Mouse (Mus musculus) CH12.LX (cell line): Measurements from ENCODE around the gene Pprc1. TPM values are rescaled to one million over a fixed set of nuclear protein-coding genes. Genes with fewer than 3 reads are reported as not detected.

Experiments
- DNase-seq: peaks from one replicate; pipeline ENCODE4 v3.0.0-alpha.2; 2013; ENCODE audit errors: extremely low read depth
- H3K27ac ChIP-seq: 2 replicates; pipeline ENCODE4 v1.5.1; 2012; ENCODE audit warnings: low read depth, mild to moderate bottlenecking, control low read depth, moderate library complexity; ENCODE audit not compliant: insufficient read depth
- H3K27me3 ChIP-seq: replicated peaks from 2 replicates; pipeline ENCODE3; 2012; ENCODE audit warnings: inconsistent platforms
- H3K36me3 ChIP-seq, 2 experiments: replicated peaks in 1 of 2; 2 replicates each; pipeline versions ENCODE3 to v1.6.1; 2012; ENCODE audit warnings: inconsistent platforms in 1 of 2, low read length in 1 of 2, mild to moderate bottlenecking in 1 of 2, mixed read lengths in 1 of 2, moderate library complexity in 1 of 2; ENCODE audit not compliant: control insufficient read depth in 1 of 2, insufficient read depth in 1 of 2
- H3K4me1 ChIP-seq, 2 experiments: 2 replicates each; pipeline ENCODE4 v1.6.1; 2012; ENCODE audit warnings: inconsistent platforms in 1 of 2, moderate library complexity in 1 of 2; ENCODE audit not compliant: insufficient read depth in 2 of 2, control insufficient read depth in 1 of 2
- H3K4me2 ChIP-seq: 2 replicates; pipeline ENCODE4 v1.6.1; 2012; ENCODE audit warnings: low read depth, mild to moderate bottlenecking, control low read depth; ENCODE audit not compliant: poor library complexity, insufficient read depth, severe bottlenecking
- H3K4me3 ChIP-seq, 3 experiments: fragments of 150-350 bp in 1 of 3; sonication (generic) in 1 of 3; replicated peaks in 1 of 3; 2 replicates each; pipeline versions ENCODE3 to v1.5.1; 2011 to 2012; ENCODE audit warnings: low read depth in 2 of 3, low read length in 2 of 3, mild to moderate bottlenecking in 2 of 3, moderate library complexity in 2 of 3, control low read depth in 1 of 3, improper control_type of control experiment in 1 of 3, inconsistent platforms in 1 of 3, mixed read lengths in 1 of 3; ENCODE audit not compliant: poor library complexity in 1 of 3
- H3K79me2 ChIP-seq: replicated peaks from 2 replicates; pipeline ENCODE4 v1.6.1; 2012; ENCODE audit warnings: mild to moderate bottlenecking, moderate library complexity; ENCODE audit not compliant: control insufficient read depth, poor library complexity, insufficient read depth, severe bottlenecking; ENCODE audit errors: extremely low read depth
- H3K9ac ChIP-seq: 2 replicates; pipeline ENCODE4 v1.6.1; 2012; ENCODE audit warnings: low read depth, mild to moderate bottlenecking, control low read depth, moderate library complexity; ENCODE audit not compliant: insufficient read depth
- H3K9me3 ChIP-seq: replicated peaks from 2 replicates; pipeline ENCODE3; 2012; ENCODE audit warnings: low read length, inconsistent platforms, mixed read lengths
- CHD2 ChIP-seq: IDR thresholded peaks from 2 replicates; pipeline ENCODE4 v1.6.1; 2011; ENCODE audit warnings: low read length, improper control_type of control experiment
- CTCF ChIP-seq, 2 experiments: IDR thresholded peaks in 1 of 2; conservative IDR thresholded peaks in 1 of 2; 2 replicates each; pipeline ENCODE4 v1.5.1; 2011 to 2012; ENCODE audit warnings: low read depth in 2 of 2, low read length in 2 of 2, improper control_type of control experiment in 1 of 2, inconsistent platforms in 1 of 2, mild to moderate bottlenecking in 1 of 2, moderate library complexity in 1 of 2
- ELF1 ChIP-seq: IDR thresholded peaks from 2 replicates; pipeline ENCODE4 v1.6.1; 2014; ENCODE audit warnings: low read depth, mild to moderate bottlenecking, inconsistent platforms, low read length, improper control_type of control experiment
- GABPA ChIP-seq: IDR thresholded peaks from 2 replicates; pipeline ENCODE4 v1.6.1; 2012; ENCODE audit warnings: low read depth, low read length, improper control_type of control experiment, inconsistent platforms; ENCODE audit not compliant: insufficient replicate concordance
- HCFC1 ChIP-seq: IDR thresholded peaks from 2 replicates; pipeline ENCODE4 v1.6.1; 2012; ENCODE audit warnings: low read depth, mild to moderate bottlenecking, inconsistent platforms, low read length, improper control_type of control experiment
- IRF4 ChIP-seq: IDR thresholded peaks from 2 replicates; pipeline ENCODE4 v1.6.1; 2014; ENCODE audit warnings: low read depth, mild to moderate bottlenecking, inconsistent platforms, low read length, improper control_type of control experiment
- JUN ChIP-seq: IDR thresholded peaks from 2 replicates; pipeline ENCODE4 v1.6.1; 2011; ENCODE audit warnings: low read depth, mild to moderate bottlenecking, low read length, improper control_type of control experiment, moderate library complexity; ENCODE audit not compliant: insufficient read depth
- MAFK ChIP-seq: IDR thresholded peaks from 2 replicates; pipeline ENCODE4 v1.6.1; 2011; ENCODE audit warnings: low read length, improper control_type of control experiment; ENCODE audit not compliant: insufficient replicate concordance
- MAX ChIP-seq: IDR thresholded peaks from 2 replicates; pipeline ENCODE4 v1.6.1; 2011; ENCODE audit warnings: low read length, improper control_type of control experiment
- MEF2A ChIP-seq: IDR thresholded peaks from 2 replicates; pipeline ENCODE4 v1.6.1; 2014; ENCODE audit warnings: low read depth, mild to moderate bottlenecking, inconsistent platforms, low read length, improper control_type of control experiment, borderline replicate concordance
- MXI1 ChIP-seq: IDR thresholded peaks from 2 replicates; pipeline ENCODE4 v1.6.1; 2011; ENCODE audit warnings: mild to moderate bottlenecking, low read depth, low read length, improper control_type of control experiment
- MYC ChIP-seq: IDR thresholded peaks from 2 replicates; pipeline ENCODE4 v1.6.1; 2011; ENCODE audit warnings: low read depth, mild to moderate bottlenecking, improper control_type of control experiment, low read length
- NRF1 ChIP-seq: IDR thresholded peaks from 2 replicates; pipeline ENCODE4 v1.6.1; 2014; ENCODE audit warnings: low read depth, mild to moderate bottlenecking, inconsistent platforms, low read length, improper control_type of control experiment, moderate library complexity
- PAX5 ChIP-seq: IDR thresholded peaks from 2 replicates; pipeline ENCODE4 v1.6.1; 2012; ENCODE audit warnings: low read length, inconsistent platforms, mixed read lengths
- POLR2AphosphoS2 ChIP-seq: IDR thresholded peaks from 2 replicates; pipeline ENCODE4 v1.6.1; 2011; ENCODE audit warnings: low read depth, low read length, improper control_type of control experiment
- RCOR1 ChIP-seq: conservative IDR thresholded peaks from 2 replicates; pipeline ENCODE4 v1.6.1; 2012; ENCODE audit warnings: low read depth, mild to moderate bottlenecking, inconsistent platforms, low read length, improper control_type of control experiment
- SIN3A ChIP-seq: IDR thresholded peaks from 2 replicates; pipeline ENCODE4 v1.6.1; 2012; ENCODE audit warnings: low read length, improper control_type of control experiment, inconsistent platforms
- SMC3 ChIP-seq: IDR thresholded peaks from 2 replicates; pipeline ENCODE4 v1.6.1; 2011; ENCODE audit warnings: low read depth, low read length, improper control_type of control experiment
- TBP ChIP-seq: conservative IDR thresholded peaks from 2 replicates; pipeline ENCODE4 v1.6.1; 2011; ENCODE audit warnings: low read depth, low read length, improper control_type of control experiment
- TCF12 ChIP-seq: IDR thresholded peaks from 2 replicates; pipeline ENCODE4 v1.6.1; 2014; ENCODE audit warnings: low read depth, mild to moderate bottlenecking, inconsistent platforms, low read length, improper control_type of control experiment
- USF1 ChIP-seq: IDR thresholded peaks from 2 replicates; pipeline ENCODE4 v1.6.1; 2014; ENCODE audit warnings: low read depth, mild to moderate bottlenecking, inconsistent platforms, low read length, improper control_type of control experiment
- USF2 ChIP-seq: conservative IDR thresholded peaks from 2 replicates; pipeline ENCODE4 v1.6.1; 2011; ENCODE audit warnings: low read depth, low read length, improper control_type of control experiment
- ZKSCAN1 ChIP-seq: IDR thresholded peaks from 2 replicates; pipeline ENCODE4 v1.6.1; 2012; ENCODE audit warnings: low read depth, inconsistent platforms, low read length, improper control_type of control experiment, borderline replicate concordance
- ZNF384 ChIP-seq: IDR thresholded peaks from 2 replicates; pipeline ENCODE4 v1.6.1; 2012; ENCODE audit warnings: low read depth, low read length, improper control_type of control experiment, inconsistent platforms
- dilution Hi-C: fragments of 300-500 bp; cut with MboI; formaldehyde crosslinking; loops from 2 replicates; pipeline ENCODE4 v1.14.3; 2020; ENCODE audit warnings: low sequenced_read_pairs; ENCODE audit not compliant: extremely low pct_unique_long_range_greater_than_20kb, extremely low pct_ligation_motif_present
- in situ Hi-C: fragments of 300-500 bp; cut with MboI; formaldehyde crosslinking; loops from 3 replicates; pipeline ENCODE4 v1.14.3; 2019; ENCODE audit warnings: low sequenced_read_pairs, low pct_ligation_motif_present, low pct_unique_long_range_greater_than_20kb, mixed read lengths
- polyA plus RNA-seq: library from polyadenylated mRNA; unstranded; fragments of >175 nt; gene quantifications from 2 replicates; pipeline ENCODE4 v1.2.1, GENCODE M21; 2012; ENCODE audit warnings: low read depth; ENCODE audit not compliant: insufficient read length
- total RNA-seq, 2 experiments: library from RNA; depleted of rRNA; stranded (reverse); fragments of 300-350 nt in 1 of 2; fragments of >200 nt in 1 of 2; gene quantifications; 2 replicates each; pipeline ENCODE4 v1.2.3; 2012 to 2014

Gene Pprc1
- total and polyA plus RNA-seq, 3 experiments = 13.0 to 68.7 (median 21.2) TPM

- Histone ChIP-seq H3K36me3 (no peaks in the 10 kb centered on the region), H3K79me2 (no peaks in the 10 kb centered on the region), H3K27me3 (no peaks in the 10 kb centered on the region), H3K4me1 (no peaks in the 10 kb centered on the region), H3K9me3 (no peaks in the 10 kb centered on the region)
- TF ChIP-seq IRF4 = no peak
- no peak for TF ChIP-seq ELF1
- TF ChIP-seq TBP = no peak
- TF ChIP-seq, all 38 proteins: peak for 0
- Histone ChIP-seq H3K4me2 (no peak overlapping the region), H3K27ac (no peak overlapping the region), H3K9ac (no peak overlapping the region), H3K4me3 (no peak overlapping the region)
- dilution Hi-C loops = no loop called here
- no peak for DNase-seq
- in situ Hi-C loops = loop anchor here (25.0 kb wide), 1 partner anchor 454 kb away; the partner anchor contains the start of genes Gm17018 and Poll
These were observed 28.7 kb upstream of the Pprc1 start for GRCm38 (mm10) chr19:46016023-46016422.

DNA sequence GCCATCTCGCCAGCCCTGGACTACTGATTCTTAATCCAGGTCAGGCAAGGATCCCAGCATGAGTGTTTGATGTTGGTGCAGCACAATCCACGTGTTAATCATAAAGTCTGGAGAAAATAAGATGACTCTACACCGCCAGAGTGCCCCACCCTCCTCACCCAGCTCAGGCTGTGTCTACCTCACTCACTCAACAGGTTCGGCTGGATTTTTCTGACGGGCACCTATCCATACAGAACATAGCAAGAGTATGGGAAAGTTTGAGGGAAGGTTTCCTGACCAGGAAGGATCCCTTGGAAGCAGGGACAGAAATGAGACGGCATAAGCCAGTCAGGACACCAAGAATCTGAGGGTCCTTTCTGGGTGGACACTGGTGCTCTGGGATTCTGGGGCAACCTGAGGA is 19.7 kb upstream of the Pprc1 start:
- Histone ChIP-seq H3K4me2 (no peak overlapping the region), H3K27ac (no peak overlapping the region), H3K9me3 (peaks cover 6% of the 10 kb centered on the region), H3K36me3 (peaks cover 0 to 3% of the 10 kb centered on the region in 2 experiments), H3K79me2 (no peaks in the 10 kb centered on the region), H3K4me1 (no peaks in the 10 kb centered on the region), H3K27me3 (no peaks in the 10 kb centered on the region), H3K4me3 (no peak overlapping the region), H3K9ac (no peak overlapping the region)
- dilution Hi-C loops (no loop called here), in situ Hi-C loops (loop anchor here (25.0 kb wide), 1 partner anchor 463 kb away; the partner anchor contains the start of genes Gm17018 and Poll)
- no peak for DNase-seq
- no peak for TF ChIP-seq PAX5
- TF ChIP-seq MAX = no peak
- no peak for TF ChIP-seq RCOR1
- no peak for TF ChIP-seq ZNF384
- TF ChIP-seq SMC3 = no peak
- TF ChIP-seq ZKSCAN1 = no peak
- no peak for TF ChIP-seq GABPA
- no peak for TF ChIP-seq JUN
- no peak for TF ChIP-seq CHD2
- no peak for TF ChIP-seq SIN3A
- TF ChIP-seq MAFK = no peak
- no peak for TF ChIP-seq ELF1
- TF ChIP-seq IRF4 = no peak

- dilution Hi-C loops = no loop called here
- no peaks in the 10 kb centered on the region for H3K27me3 ChIP-seq
- no peak overlapping the region for H3K4me2 ChIP-seq
- H3K79me2 ChIP-seq = no peaks in the 10 kb centered on the region
- H3K9ac ChIP-seq = no peak overlapping the region
- peaks cover 3 to 16% of the 10 kb centered on the region in 2 experiments for H3K36me3 ChIP-seq
- TF ChIP-seq ZKSCAN1 (no peak), HCFC1 (no peak), USF1 (no peak), MEF2A (no peak), GABPA (no peak), SIN3A (no peak), MAX (no peak), MXI1 (no peak), ELF1 (no peak), RCOR1 (no peak), MYC (no peak), NRF1 (no peak), CTCF (conservative IDR thresholded peaks at IDR 0.05 in 1 of 2, IDR thresholded peaks at IDR 0.05 in 1 of 2; ENCODE audit: low read depth in 2 of 2, low read length in 2 of 2) (no peak), JUN (no peak), USF2 (no peak), POLR2AphosphoS2 (no peak), PAX5 (no peak), TCF12 (no peak)
- H3K4me1 ChIP-seq = no peaks in the 10 kb centered on the region
- no peak overlapping the region for H3K4me3 ChIP-seq
- DNase-seq = no peak
- H3K27ac ChIP-seq = no peak overlapping the region
- in situ Hi-C loops = no loop called here
- H3K9me3 ChIP-seq = peaks cover 9% of the 10 kb centered on the region
These were observed 18.1 kb upstream of the Pprc1 start for GRCm38 (mm10) chr19:46026567-46026966.
